Mouse (Mus musculus) kidney, adult 2 months (tissue): ENCODE measurements around the gene Plcb1.

Experiments
- CTCF ChIP-seq: fragments of 200-500 bp; conservative IDR thresholded peaks from 2 replicates; pipeline ENCODE4 v1.5.1; 2011; ENCODE audit warnings: low read depth, mild to moderate bottlenecking, control low read depth, low read length, moderate library complexity, mixed read lengths; ENCODE audit not compliant: insufficient read depth, insufficient read length
- POLR2A ChIP-seq: fragments of 200-500 bp; IDR thresholded peaks from one replicate; pipeline ENCODE4 v1.6.1; 2011; ENCODE audit warnings: low read depth, low read length, control low read depth

DNA sequence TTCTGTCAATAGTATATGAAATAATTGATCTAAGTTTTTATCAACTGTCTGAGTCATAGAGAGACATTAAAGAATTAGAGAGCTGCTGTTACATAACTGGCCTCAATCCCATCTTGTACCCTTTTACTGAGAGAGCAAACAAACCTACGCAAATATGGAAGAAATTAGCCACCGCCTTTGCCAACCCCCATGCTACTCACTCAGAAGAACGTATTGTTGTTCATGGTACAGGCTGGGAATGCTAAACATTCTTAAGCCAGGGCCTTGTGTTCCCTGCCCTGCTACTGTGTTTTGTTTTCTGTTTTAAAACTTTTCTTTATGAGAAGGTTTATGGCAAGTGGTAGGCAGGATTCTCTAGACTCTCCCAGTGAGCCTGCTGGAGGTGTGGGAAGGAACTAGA is 110.3 kb downstream of the Plcb1 start:
- TF ChIP-seq POLR2A (no peak), CTCF (no peak)
